Mouse (Mus musculus): ENCODE measurements at regions not wholly inside any gene's neighbourhood (a gene's known extent, or its start where the extent isn't known, plus 50 kb on each side); places are given as distances from the start of the nearest gene placed in this dataset.

DNA sequence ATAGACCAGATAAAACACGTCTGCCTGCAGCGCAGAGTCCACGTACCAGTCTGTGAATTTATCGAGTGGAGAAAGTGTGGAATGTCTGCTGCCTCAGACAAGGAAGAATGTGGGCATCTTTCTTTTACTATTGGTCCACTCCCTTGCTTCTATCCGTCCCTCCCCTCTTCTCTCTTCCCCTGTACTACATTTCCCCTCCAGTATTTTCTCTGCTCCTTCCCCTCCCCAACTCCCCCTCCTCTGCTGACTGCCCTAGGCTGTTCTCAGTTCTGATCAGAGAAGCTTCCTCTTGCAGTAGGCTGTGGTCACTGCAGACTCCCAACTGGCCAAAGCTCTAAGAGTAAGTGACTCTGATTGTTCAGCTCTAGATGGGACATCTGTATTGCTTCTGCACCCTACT is 76.1 kb upstream of the Slc28a3 start:
- H3K36me3 ChIP-seq (ENCODE audit: control insufficient read depth, insufficient read depth, low read length) = no peaks in the 10 kb centered on the region
- H3K4me3 ChIP-seq = no peak overlapping the region
- H3K4me1 ChIP-seq (ENCODE audit: control insufficient read depth, insufficient read depth, low read length) = no peaks in the 10 kb centered on the region
- no peak for DNase-seq
- intact Hi-C loops (cut with DNase I) = no loop called here
- TF ChIP-seq CTCF (IDR thresholded peaks at IDR 0.05) (no peak), POLR2A (IDR thresholded peaks at IDR 0.05; ENCODE audit: insufficient read depth, low read depth, low read length) (no peak), EP300 (IDR thresholded peaks at IDR 0.05; ENCODE audit: insufficient read depth, low read depth, low read length) (no peak)
- no peaks in the 10 kb centered on the region for H3K79me2 ChIP-seq (replicated peaks; ENCODE audit: control insufficient read depth, insufficient read depth, low read length)
- no peak overlapping the region for H3K27ac ChIP-seq
- WGBS = 40% methylated on average over 5 of the region's 5 CpGs
- no peaks in the 10 kb centered on the region for H3K27me3 ChIP-seq (ENCODE audit: control insufficient read depth, insufficient read depth, low read length)
- H3K9ac ChIP-seq (ENCODE audit: low read depth, low read length) = no peak overlapping the region

DNA sequence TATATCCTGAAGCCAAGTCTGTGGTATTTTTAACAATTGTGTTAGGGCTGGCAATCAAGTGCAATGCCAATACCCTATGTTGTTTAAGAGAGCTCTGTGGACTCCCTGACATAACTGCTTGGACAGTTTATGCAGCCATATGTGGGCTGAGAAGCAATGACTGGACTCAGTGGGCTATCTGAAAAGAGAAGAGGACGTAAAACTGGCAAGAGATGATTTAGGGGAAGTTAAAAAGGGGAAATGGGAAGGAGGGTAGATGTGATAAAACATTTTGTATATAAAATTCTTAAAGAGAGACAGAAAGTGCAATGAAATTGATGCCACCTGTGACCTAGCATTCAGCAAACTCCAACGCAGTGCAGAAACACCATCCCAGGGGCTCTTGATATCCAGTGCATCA is 76.9 kb upstream of the Slc28a3 start:
- H3K27ac ChIP-seq = no peak overlapping the region
- intact Hi-C loops (cut with DNase I) = no loop called here
- WGBS = 51% methylated on average over 2 of the region's 2 CpGs
- no peak overlapping the region for H3K4me3 ChIP-seq
- H3K36me3 ChIP-seq (ENCODE audit: control insufficient read depth, insufficient read depth, low read length) = no peaks in the 10 kb centered on the region
- no peaks in the 10 kb centered on the region for H3K4me1 ChIP-seq (ENCODE audit: control insufficient read depth, insufficient read depth, low read length)
- H3K79me2 ChIP-seq (replicated peaks; ENCODE audit: control insufficient read depth, insufficient read depth, low read length) = no peaks in the 10 kb centered on the region
- no peak overlapping the region for H3K9ac ChIP-seq (ENCODE audit: low read depth, low read length)
- DNase-seq = no peak
- no peak for TF ChIP-seq EP300 (IDR thresholded peaks at IDR 0.05; ENCODE audit: insufficient read depth, low read depth, low read length)
- no peak for TF ChIP-seq POLR2A (IDR thresholded peaks at IDR 0.05; ENCODE audit: insufficient read depth, low read depth, low read length)
- no peak for TF ChIP-seq CTCF (IDR thresholded peaks at IDR 0.05)
- H3K27me3 ChIP-seq (ENCODE audit: control insufficient read depth, insufficient read depth, low read length) = no peaks in the 10 kb centered on the region

DNA sequence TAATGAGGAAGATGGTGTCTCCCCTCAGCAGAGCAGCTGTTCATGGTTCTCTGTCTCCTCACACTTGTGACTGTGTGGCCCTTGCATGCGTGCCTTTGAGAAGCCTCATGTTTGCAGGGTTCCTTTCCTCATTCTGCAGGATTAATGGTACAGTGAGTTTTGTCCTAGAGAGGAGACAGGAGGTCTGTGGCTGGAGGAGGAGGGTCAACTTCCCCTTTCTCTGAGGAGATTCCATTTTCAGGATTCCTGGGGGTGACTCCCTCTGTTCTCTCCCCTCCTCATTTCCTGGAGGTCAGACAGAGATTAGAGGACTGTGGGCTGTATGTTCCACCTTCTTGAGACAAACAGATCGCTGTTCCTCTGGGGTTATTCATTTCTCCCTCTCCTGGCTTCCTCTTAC is 77.6 kb upstream of the Slc28a3 start:
- no peak overlapping the region for H3K27ac ChIP-seq
- DNase-seq = peak in 1 of 2 experiments; percentile 3
- TF ChIP-seq POLR2A (IDR thresholded peaks at IDR 0.05; ENCODE audit: insufficient read depth, low read depth, low read length) (no peak), CTCF (IDR thresholded peaks at IDR 0.05) (no peak), EP300 (IDR thresholded peaks at IDR 0.05; ENCODE audit: insufficient read depth, low read depth, low read length) (no peak)
- H3K4me3 ChIP-seq = no peak overlapping the region
- intact Hi-C loops (cut with DNase I) = no loop called here
- H3K79me2 ChIP-seq (replicated peaks; ENCODE audit: control insufficient read depth, insufficient read depth, low read length) = no peaks in the 10 kb centered on the region
- no peaks in the 10 kb centered on the region for H3K27me3 ChIP-seq (ENCODE audit: control insufficient read depth, insufficient read depth, low read length)
- H3K4me1 ChIP-seq (ENCODE audit: control insufficient read depth, insufficient read depth, low read length) = no peaks in the 10 kb centered on the region
- no peaks in the 10 kb centered on the region for H3K36me3 ChIP-seq (ENCODE audit: control insufficient read depth, insufficient read depth, low read length)
- WGBS = 31% methylated on average over 2 of the region's 2 CpGs
- H3K9ac ChIP-seq (ENCODE audit: low read depth, low read length) = no peak overlapping the region

DNA sequence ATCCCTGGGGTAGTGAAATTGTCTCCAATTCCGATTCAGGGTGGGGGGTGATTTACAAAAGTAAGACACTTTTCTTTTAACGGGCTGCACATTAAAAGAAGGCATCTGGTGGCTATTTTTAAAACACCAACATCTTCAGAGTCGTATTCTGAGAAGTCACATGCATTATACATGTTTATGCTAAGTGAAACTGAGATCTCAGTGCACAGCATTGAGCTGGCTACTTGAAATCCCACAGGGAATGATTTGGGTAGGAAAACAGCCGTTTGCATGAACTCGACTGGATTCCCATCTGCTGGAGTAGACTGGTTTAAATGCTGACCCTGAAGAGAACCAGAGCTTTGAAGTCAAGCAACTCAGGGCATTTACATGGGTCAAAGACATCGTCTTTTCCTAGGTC is 84.0 kb upstream of the Slc28a3 start:
- intact Hi-C loops (cut with DNase I) = no loop called here
- no peaks in the 10 kb centered on the region for H3K79me2 ChIP-seq (replicated peaks; ENCODE audit: control insufficient read depth, insufficient read depth, low read length)
- WGBS = 48% methylated on average over 6 of the region's 6 CpGs
- no peaks in the 10 kb centered on the region for H3K36me3 ChIP-seq (ENCODE audit: control insufficient read depth, insufficient read depth, low read length)
- no peak for DNase-seq
- H3K27ac ChIP-seq = no peak overlapping the region
- H3K4me3 ChIP-seq = no peak overlapping the region
- no peak overlapping the region for H3K9ac ChIP-seq (ENCODE audit: low read depth, low read length)
- no peaks in the 10 kb centered on the region for H3K27me3 ChIP-seq (ENCODE audit: control insufficient read depth, insufficient read depth, low read length)
- no peak for TF ChIP-seq EP300 (IDR thresholded peaks at IDR 0.05; ENCODE audit: insufficient read depth, low read depth, low read length)
- no peak for TF ChIP-seq POLR2A (IDR thresholded peaks at IDR 0.05; ENCODE audit: insufficient read depth, low read depth, low read length)
- TF ChIP-seq CTCF (IDR thresholded peaks at IDR 0.05) = no peak
- H3K4me1 ChIP-seq (ENCODE audit: control insufficient read depth, insufficient read depth, low read length) = no peaks in the 10 kb centered on the region

DNA sequence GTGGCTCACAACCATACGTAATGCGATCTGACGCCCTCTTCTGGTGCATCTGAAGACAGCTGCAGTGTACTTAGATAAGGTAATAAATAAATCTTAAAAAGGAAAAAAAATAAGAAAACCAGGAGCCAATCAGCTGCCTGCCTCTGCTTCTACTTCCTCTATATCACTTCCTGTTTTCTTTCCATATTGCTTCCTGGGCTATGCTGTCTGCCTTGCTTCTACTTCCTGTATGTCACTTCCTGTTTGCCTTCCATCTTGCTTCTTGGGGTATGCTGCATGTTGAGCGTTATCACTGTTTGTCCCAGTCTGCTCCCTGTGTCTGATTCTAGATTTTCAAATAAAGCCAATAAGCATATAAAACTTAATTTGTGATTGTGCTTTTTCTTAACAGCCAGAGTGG is 85.3 kb upstream of the Slc28a3 start:
- intact Hi-C loops (cut with DNase I) = no loop called here
- H3K4me1 ChIP-seq (ENCODE audit: control insufficient read depth, insufficient read depth, low read length) = no peaks in the 10 kb centered on the region
- TF ChIP-seq EP300 (IDR thresholded peaks at IDR 0.05; ENCODE audit: insufficient read depth, low read depth, low read length) (no peak), POLR2A (IDR thresholded peaks at IDR 0.05; ENCODE audit: insufficient read depth, low read depth, low read length) (no peak), CTCF (IDR thresholded peaks at IDR 0.05) (no peak)
- 89% methylated on average over 4 of the region's 4 CpGs for WGBS
- H3K9ac ChIP-seq (ENCODE audit: low read depth, low read length) = no peak overlapping the region
- H3K36me3 ChIP-seq (ENCODE audit: control insufficient read depth, insufficient read depth, low read length) = no peaks in the 10 kb centered on the region
- H3K79me2 ChIP-seq (replicated peaks; ENCODE audit: control insufficient read depth, insufficient read depth, low read length) = no peaks in the 10 kb centered on the region
- no peak overlapping the region for H3K27ac ChIP-seq
- H3K4me3 ChIP-seq = no peak overlapping the region
- no peaks in the 10 kb centered on the region for H3K27me3 ChIP-seq (ENCODE audit: control insufficient read depth, insufficient read depth, low read length)
- DNase-seq = no peak

DNA sequence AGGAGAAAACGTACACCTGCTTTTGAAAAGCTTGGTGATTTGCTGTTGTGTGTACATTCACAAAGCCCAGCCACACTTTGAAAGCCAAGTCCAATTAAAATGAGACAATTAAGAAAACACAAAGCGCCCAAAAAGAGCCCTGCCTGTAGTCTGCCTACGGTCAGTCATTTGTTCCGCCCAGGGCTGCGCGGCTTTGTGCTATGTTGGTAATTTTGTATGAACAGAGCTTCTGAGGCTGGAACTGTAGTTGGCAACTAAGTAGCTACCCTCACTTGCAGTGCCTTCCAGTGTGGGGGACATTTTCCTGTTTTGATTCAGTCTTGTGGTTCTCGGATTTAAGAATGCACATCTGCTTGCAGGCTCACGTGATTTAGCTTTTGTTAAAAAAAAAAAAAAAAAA is 89.3 kb upstream of the Slc28a3 start:
- H3K27me3 ChIP-seq (ENCODE audit: control insufficient read depth, insufficient read depth, low read length) = no peaks in the 10 kb centered on the region
- H3K9ac ChIP-seq (ENCODE audit: low read depth, low read length) = no peak overlapping the region
- no peaks in the 10 kb centered on the region for H3K79me2 ChIP-seq (replicated peaks; ENCODE audit: control insufficient read depth, insufficient read depth, low read length)
- H3K4me1 ChIP-seq (ENCODE audit: control insufficient read depth, insufficient read depth, low read length) = no peaks in the 10 kb centered on the region
- H3K27ac ChIP-seq = no peak overlapping the region
- no peak overlapping the region for H3K4me3 ChIP-seq
- intact Hi-C loops (cut with DNase I) = no loop called here
- WGBS = 84% methylated on average over 8 of the region's 8 CpGs
- DNase-seq = no peak
- TF ChIP-seq EP300 (IDR thresholded peaks at IDR 0.05; ENCODE audit: insufficient read depth, low read depth, low read length) (no peak), POLR2A (IDR thresholded peaks at IDR 0.05; ENCODE audit: insufficient read depth, low read depth, low read length) (no peak), CTCF (IDR thresholded peaks at IDR 0.05) (no peak)
- no peaks in the 10 kb centered on the region for H3K36me3 ChIP-seq (ENCODE audit: control insufficient read depth, insufficient read depth, low read length)

All from heart, adult 2 months (tissue).